Mouse (Mus musculus) Patski (cell line): ENCODE data around the gene Ptprb. TPM values are rescaled to one million over a fixed set of nuclear protein-coding genes. Genes with fewer than 3 reads are reported as not detected.

Experiments
- ATAC-seq: fragments of 100-300 bp; one replicate; pipeline ENCODE4 v1.8.0; 2021
- CTCF ChIA-PET: fragments of 350-600 bp; sonication (Branson Sonifier 250); formaldehyde crosslinking; loops from one replicate; lab custom pipeline; 2022; ENCODE audit warnings: inconsistent platforms; lab: Charles Lee
- POLR2A ChIA-PET: fragments of 350-600 bp; sonication (Branson Sonifier 250); formaldehyde crosslinking; loops from one replicate; lab custom pipeline; 2022; ENCODE audit warnings: antibody characterized with exemption, inconsistent platforms; lab: Charles Lee
- DNase-seq: peaks from one replicate; pipeline ENCODE4 v3.0.0-alpha.2; 2011; ENCODE audit warnings: low read depth, low spot score
- H3K27me3 ChIP-seq: fragments of 371-371 bp; one replicate; pipeline ENCODE4 v1.5.1; 2021
- CTCF ChIP-seq: fragments of 100-300 bp; IDR thresholded peaks from one replicate; pipeline ENCODE4 v1.5.1; 2021
- in situ Hi-C: fragments of 300-500 bp; cut with MboI; formaldehyde crosslinking; loops from 3 replicates; pipeline ENCODE4 v1.11.1; 2018; ENCODE audit warnings: low pct_unique_long_range_greater_than_20kb, mixed read lengths
- polyA plus RNA-seq: library from polyadenylated mRNA; unstranded; gene quantifications from one replicate; pipeline ENCODE4 v1.2.3, GENCODE M21; 2021

Gene Ptprb
- polyA plus RNA-seq, 1 experiment from 2014 or later: 0.51 TPM

- H3K27me3 ChIP-seq: no peaks in the 10 kb centered on the region
- no peak for ATAC-seq
- DNase-seq: peak; percentile 30
- ChIA-PET CTCF (interaction anchor here (1.0 kb wide), 1 partner anchor 10 kb away, joined by 3 read pairs; no protein-coding TSS in a partner anchor), POLR2A (no interaction called here)
- in situ Hi-C loops: no loop called here
- no peak for TF ChIP-seq CTCF
Observed at GRCm38 (mm10) chr10:116393790-116394475, 118.6 kb downstream of the Ptprb start.

- H3K27me3 ChIP-seq: no peaks in the 10 kb centered on the region
- ATAC-seq (peak; percentile 90), DNase-seq (peak; percentile 89)
- POLR2A ChIA-PET: interaction anchor here (0.6 kb wide), 1 partner anchor 13 kb away, joined by 4 read pairs; no protein-coding TSS in a partner anchor
- in situ Hi-C loops: no loop called here
- CTCF ChIA-PET: interaction anchor here (1.0 kb wide), 1 partner anchor 10 kb away, joined by 3 read pairs; no protein-coding TSS in a partner anchor
- TF ChIP-seq CTCF: no peak
Observed at GRCm38 (mm10) chr10:116394585-116394984, 119.3 kb downstream of the Ptprb start.

- POLR2A ChIA-PET: no interaction called here
- H3K27me3 ChIP-seq: no peaks in the 10 kb centered on the region
- ATAC-seq: no peak
- CTCF ChIA-PET: interaction anchor here (1.5 kb wide), 1 partner anchor 8 kb away, joined by 4 read pairs; no protein-coding TSS in a partner anchor
- TF ChIP-seq CTCF: no peak
- in situ Hi-C loops: no loop called here
- no peak for DNase-seq
Observed at GRCm38 (mm10) chr10:116396279-116396678, 121.0 kb downstream of the Ptprb start.

DNA sequence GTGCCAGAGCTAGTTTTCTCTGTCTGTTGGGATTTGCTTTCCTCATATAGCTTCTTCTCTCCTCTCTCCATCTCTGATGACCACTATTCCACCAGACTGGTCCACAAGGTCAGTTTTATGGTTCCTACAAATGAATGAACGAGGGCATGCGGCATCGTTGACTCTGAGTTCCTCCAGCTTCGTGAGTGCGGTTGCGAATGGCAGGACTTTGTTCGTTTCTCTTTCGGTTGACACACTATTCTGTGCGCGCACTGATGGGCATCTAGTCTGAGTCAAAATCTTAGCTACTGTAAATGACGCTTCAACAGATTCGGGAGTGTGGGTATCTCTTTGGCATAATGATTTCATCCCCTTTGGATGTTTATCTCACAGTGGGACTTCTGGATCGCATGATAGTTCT is 121.6 kb downstream of the Ptprb start:
- ATAC-seq (no peak), DNase-seq (no peak)
- POLR2A ChIA-PET: no interaction called here
- TF ChIP-seq CTCF: no peak
- H3K27me3 ChIP-seq: no peaks in the 10 kb centered on the region
- in situ Hi-C loops: no loop called here
- CTCF ChIA-PET: interaction anchor here (1.5 kb wide), 1 partner anchor 8 kb away, joined by 4 read pairs; no protein-coding TSS in a partner anchor

DNA sequence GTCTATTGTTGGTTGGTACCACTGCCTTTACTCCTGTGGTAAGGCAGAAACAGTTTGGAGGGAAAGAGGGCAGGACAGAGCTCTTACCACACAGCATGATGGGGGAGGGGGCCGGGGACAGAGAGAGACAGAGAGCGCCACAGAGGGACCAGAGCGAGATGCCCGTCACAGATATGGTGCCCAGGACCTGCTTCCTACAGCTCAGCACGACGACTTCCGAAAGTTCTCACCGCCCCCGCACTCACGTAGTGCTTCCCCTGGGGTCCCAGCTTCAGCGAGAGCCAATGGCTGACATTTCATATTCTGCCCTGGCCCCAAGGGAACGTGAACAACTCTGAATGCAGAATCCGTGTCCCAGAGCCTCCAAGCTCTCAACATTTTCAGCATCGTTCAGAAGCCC is 122.2 kb downstream of the Ptprb start:
- in situ Hi-C loops: no loop called here
- TF ChIP-seq CTCF: no peak
- ChIA-PET POLR2A (no interaction called here), CTCF (no interaction called here)
- no peaks in the 10 kb centered on the region for H3K27me3 ChIP-seq
- DNase-seq (no peak), ATAC-seq (no peak)

DNA sequence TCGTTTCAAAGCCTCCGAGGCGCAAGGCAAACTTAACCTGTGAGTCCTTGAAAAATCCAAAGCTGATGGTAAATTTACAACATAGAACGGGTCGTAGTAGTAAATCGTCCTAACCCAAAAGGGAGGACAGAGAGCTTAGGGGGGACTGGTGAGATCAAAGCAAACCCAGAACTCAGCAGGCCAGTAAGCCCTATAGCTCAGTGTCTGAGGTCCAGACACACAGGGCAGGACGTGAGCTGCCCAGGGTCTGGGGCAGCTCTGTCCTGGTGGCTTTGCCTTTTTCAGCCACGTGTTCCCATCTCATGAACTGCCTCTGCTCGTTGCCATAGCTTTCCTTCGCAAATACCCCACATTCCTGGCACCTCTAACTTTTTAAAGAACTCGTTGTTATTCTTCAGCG is 122.7 kb downstream of the Ptprb start:
- CTCF ChIA-PET: no interaction called here
- no peak for ATAC-seq
- in situ Hi-C loops: no loop called here
- H3K27me3 ChIP-seq: no peaks in the 10 kb centered on the region
- POLR2A ChIA-PET: no interaction called here
- no peak for DNase-seq
- no peak for TF ChIP-seq CTCF

DNA sequence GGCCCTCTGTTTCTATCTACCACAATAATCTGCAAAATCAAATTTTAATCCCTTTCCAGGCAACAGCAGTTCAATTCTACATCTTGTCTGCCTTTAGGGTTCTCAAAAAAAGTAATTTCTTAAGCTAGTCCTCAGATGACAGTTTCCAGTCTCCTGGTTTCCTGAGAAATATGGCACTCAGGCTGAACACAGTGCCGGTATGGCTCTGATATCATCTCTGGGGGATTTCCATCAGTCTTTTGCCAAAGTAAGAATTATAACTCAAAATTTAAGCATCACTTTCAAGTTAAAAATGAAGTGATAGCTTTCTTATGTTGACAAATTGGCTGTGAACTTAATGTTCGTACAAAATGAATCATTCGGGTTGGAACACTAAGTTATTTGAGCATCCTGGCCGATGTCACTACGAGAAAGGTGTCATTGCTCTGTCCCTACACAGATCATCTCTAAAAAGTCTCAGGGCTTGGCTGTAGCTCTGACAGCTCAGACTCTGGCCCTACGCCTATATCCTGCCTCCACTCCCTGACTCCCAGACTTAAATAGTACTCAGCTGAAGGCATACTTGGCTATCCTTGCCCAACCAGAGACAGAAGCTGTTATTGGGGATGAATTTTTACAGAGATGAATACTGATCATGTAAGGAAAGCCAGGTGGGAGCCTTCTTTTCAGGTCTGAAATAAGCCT is 127.6 kb downstream of the Ptprb start:
- POLR2A ChIA-PET: interaction anchor here (0.6 kb wide), 1 partner anchor 493 kb away, joined by 3 read pairs; no protein-coding TSS in a partner anchor
- no peak for TF ChIP-seq CTCF
- ATAC-seq: no peak
- no peak for DNase-seq
- H3K27me3 ChIP-seq: no peaks in the 10 kb centered on the region
- in situ Hi-C loops: no loop called here
- CTCF ChIA-PET: no interaction called here

GRCm38 (mm10) chr10:116403679-116404078 is 128.4 kb downstream of the Ptprb start:
- ChIA-PET CTCF (no interaction called here), POLR2A (no interaction called here)
- in situ Hi-C loops: no loop called here
- TF ChIP-seq CTCF: no peak
- ATAC-seq: no peak
- no peak for DNase-seq
- H3K27me3 ChIP-seq: no peaks in the 10 kb centered on the region

- CTCF ChIA-PET: interaction anchor here (1.0 kb wide), 1 partner anchor 9 kb away, joined by 4 read pairs; no protein-coding TSS in a partner anchor
- POLR2A ChIA-PET: no interaction called here
- TF ChIP-seq CTCF: no peak
- ATAC-seq (no peak), DNase-seq (no peak)
- H3K27me3 ChIP-seq: no peaks in the 10 kb centered on the region
- in situ Hi-C loops: no loop called here
Observed at GRCm38 (mm10) chr10:116405011-116405410, 129.7 kb downstream of the Ptprb start.

- no peak for TF ChIP-seq CTCF
- POLR2A ChIA-PET: interaction anchor here (0.6 kb wide), 1 partner anchor 13 kb away, joined by 4 read pairs; no protein-coding TSS in a partner anchor
- no peak for ATAC-seq
Observed at GRCm38 (mm10) chr10:116407684-116408359, 132.5 kb downstream of the Ptprb start.

More at GRCm38 (mm10) chr10:116407684-116408359, 132.5 kb downstream of the Ptprb start:
- H3K27me3 ChIP-seq: no peaks in the 10 kb centered on the region
- in situ Hi-C loops: no loop called here
- no peak for DNase-seq
- CTCF ChIA-PET: no interaction called here
